Mouse (Mus musculus) liver, embryonic 16.5 days (tissue): ENCODE measurements around the gene Dennd1b. TPM values are rescaled to one million over a fixed set of nuclear protein-coding genes. Genes with fewer than 3 reads are reported as not detected.

Experiments used
- ATAC-seq: fragments of 200-750 bp; cut with Nextera tagmentation; 2 replicates; pipeline ENCODE4 v1.8.0; 2017; ENCODE audit warnings: low read depth, mild to moderate bottlenecking, moderate number of reproducible peaks, moderate library complexity
- H3K27ac ChIP-seq: fragments of 300-500 bp; sonication (generic); 2 replicates; pipeline ENCODE4 v1.5.1; 2014; ENCODE audit warnings: mild to moderate bottlenecking, low read length
- H3K27me3 ChIP-seq: fragments of 300-500 bp; sonication (generic); 2 replicates; pipeline ENCODE4 v1.6.1; 2014; ENCODE audit warnings: low read depth, low read length, mixed read lengths; ENCODE audit not compliant: control insufficient read depth, insufficient read depth
- H3K36me3 ChIP-seq: fragments of 300-500 bp; sonication (generic); 2 replicates; pipeline ENCODE4 v1.6.1; 2014; ENCODE audit warnings: mild to moderate bottlenecking; ENCODE audit not compliant: control insufficient read depth, insufficient read depth
- H3K4me1 ChIP-seq: fragments of 300-500 bp; sonication (generic); 2 replicates; pipeline ENCODE4 v1.6.1; 2014; ENCODE audit warnings: low read depth, low read length, mixed read lengths; ENCODE audit not compliant: control insufficient read depth
- H3K4me2 ChIP-seq: fragments of 300-500 bp; sonication (generic); 2 replicates; pipeline ENCODE4 v1.6.1; 2014; ENCODE audit warnings: low read depth, low read length, mixed read lengths
- H3K4me3 ChIP-seq: fragments of 300-500 bp; sonication (generic); 2 replicates; pipeline ENCODE4 v1.5.1; 2014; ENCODE audit warnings: low read depth, mild to moderate bottlenecking, low read length
- H3K9ac ChIP-seq: fragments of 300-500 bp; sonication (generic); 2 replicates; pipeline ENCODE4 v1.6.1; 2014; ENCODE audit warnings: low read depth, low read length
- H3K9me3 ChIP-seq: fragments of 300-500 bp; sonication (generic); replicated peaks from 2 replicates; pipeline ENCODE4 v1.6.1; 2016; ENCODE audit warnings: low read length; ENCODE audit not compliant: control insufficient read depth
- WGBS: fragments of 180-500 bp; shearing (Covaris S2); extraction: QIAGEN DNeasy Blood & Tissue Kit; methylation state at CpG from one replicate; pipeline ENCODE4 v1.1.7; 2014; ENCODE audit not compliant: insufficient replicate concordance; 5-methylcytosine and 5-hydroxymethylcytosine counted together
- polyA plus RNA-seq: library from polyadenylated mRNA; unstranded; fragments of >200 nt; fragmentation: Nextera tagmentation; extraction: Ambion mirVana; gene quantifications from 2 replicates; pipeline ENCODE4 v1.2.1, GENCODE M21; 2015

The Dennd1b gene
- polyA plus RNA-seq, 1 experiment from 2014 or later = 1.8 TPM

DNA sequence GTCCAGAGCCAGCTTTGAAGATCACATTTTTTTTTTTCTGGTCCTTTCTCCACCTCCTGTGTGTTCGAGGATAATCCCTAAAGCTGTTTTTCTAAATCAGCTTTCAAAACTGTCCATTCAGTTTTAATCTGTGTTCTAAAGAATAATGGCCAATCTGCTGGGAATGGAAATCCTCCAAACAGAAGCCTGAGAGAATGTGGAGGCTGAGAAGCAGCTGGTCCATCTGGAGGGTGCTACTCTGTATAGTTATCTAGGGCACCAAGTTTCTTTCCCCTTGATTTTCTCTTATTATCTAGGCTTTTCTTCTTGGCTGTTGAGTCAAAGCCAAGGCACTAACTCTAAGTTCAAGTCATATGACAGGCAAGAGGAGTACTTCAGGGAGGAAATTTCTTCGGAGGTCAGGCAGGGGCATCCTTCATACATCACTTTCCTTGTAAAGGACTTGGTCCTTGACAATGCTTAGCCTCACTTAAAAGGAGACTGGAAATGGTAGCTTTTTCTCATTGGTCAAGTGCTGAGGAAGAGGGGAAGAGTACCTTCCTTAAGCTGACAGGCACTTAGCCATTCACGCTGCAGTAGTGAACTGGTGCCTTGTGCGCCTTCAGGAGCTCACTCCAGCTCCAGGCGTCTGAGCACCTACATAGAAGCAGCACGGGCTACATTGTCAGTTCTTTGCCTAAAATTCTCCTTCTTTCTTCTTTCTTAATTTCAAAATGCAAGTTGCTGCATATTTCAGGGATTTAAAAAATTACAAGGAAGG lies 32.6 kb downstream of the Dennd1b start:
- Histone ChIP-seq H3K4me3 (no peak overlapping the region), H3K4me1 (no peaks in the 10 kb centered on the region), H3K27ac (no peak overlapping the region), H3K36me3 (no peaks in the 10 kb centered on the region), H3K4me2 (no peak overlapping the region), H3K27me3 (no peaks in the 10 kb centered on the region), H3K9me3 (no peaks in the 10 kb centered on the region), H3K9ac (no peak overlapping the region)
- ATAC-seq = no peak
- 71% methylated on average over 6 of the region's 6 CpGs for WGBS

GRCm38 (mm10) chr1:138996663-138997062 lies 33.4 kb downstream of the Dennd1b start:
- Histone ChIP-seq H3K9me3 (no peaks in the 10 kb centered on the region), H3K9ac (no peak overlapping the region), H3K4me3 (no peak overlapping the region), H3K36me3 (no peaks in the 10 kb centered on the region), H3K4me2 (no peak overlapping the region), H3K4me1 (no peaks in the 10 kb centered on the region), H3K27me3 (no peaks in the 10 kb centered on the region), H3K27ac (no peak overlapping the region)
- ATAC-seq = no peak
- WGBS = 78% methylated on average over 2 of the region's 2 CpGs

DNA sequence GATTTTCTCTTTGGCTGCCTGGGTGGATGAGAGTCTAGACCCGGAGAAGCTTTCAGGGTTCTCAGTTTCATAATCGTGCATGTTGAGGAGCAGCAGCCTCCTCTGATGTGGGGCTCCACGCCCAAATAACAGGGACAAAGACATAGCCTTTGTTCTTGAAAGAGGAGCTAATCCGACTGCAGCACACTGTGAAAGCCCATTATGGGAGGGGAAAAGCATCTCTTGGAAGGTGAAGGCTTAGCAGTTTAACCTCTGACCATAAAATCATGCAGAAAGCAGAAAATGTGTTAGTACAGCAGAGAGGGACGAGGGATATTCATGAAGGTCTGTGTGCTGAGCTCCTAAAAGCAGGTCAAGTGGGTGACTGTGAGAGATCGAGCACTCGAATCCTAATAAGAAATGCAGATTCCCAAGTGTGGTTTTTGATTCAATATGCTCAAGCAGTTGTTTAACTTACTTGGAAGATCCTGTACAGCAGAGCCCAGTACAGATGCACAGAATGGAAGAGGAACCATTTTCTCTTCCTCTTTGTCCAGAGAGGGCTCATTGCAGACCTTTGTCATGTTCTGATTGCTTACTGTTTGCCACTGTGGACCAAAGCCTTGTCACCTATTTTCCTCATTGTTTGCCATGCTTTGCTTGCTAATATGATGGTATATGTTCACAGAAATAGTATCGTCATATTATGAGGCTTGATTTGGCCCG lies 37.6 kb downstream of the Dennd1b start:
- Histone ChIP-seq H3K27ac (no peak overlapping the region), H3K4me3 (no peak overlapping the region), H3K9me3 (no peaks in the 10 kb centered on the region), H3K4me1 (no peaks in the 10 kb centered on the region), H3K27me3 (no peaks in the 10 kb centered on the region), H3K4me2 (no peak overlapping the region), H3K36me3 (no peaks in the 10 kb centered on the region), H3K9ac (no peak overlapping the region)
- 64% methylated on average over 9 of the region's 9 CpGs for WGBS
- no peak for ATAC-seq

DNA sequence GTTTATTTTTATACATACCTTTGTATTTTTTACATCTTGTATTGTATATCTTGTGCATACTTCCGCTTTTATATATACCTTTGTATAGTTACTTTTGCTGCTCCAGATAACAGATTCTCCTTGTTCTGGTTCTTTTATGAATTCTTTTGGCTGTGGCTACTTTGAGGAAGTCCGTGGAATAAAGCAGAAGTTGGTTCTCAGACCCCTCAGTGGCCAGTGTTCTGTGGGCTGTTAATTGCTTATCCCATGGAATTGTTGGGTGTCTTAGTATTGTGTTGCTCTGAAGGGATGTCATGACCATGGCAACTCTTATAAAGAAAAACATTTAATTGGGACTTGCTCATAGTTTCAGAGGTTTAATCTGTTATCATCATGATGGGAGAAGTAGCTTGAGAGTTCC lies 40.3 kb downstream of the Dennd1b start:
- Histone ChIP-seq H3K27me3 (no peaks in the 10 kb centered on the region), H3K36me3 (no peaks in the 10 kb centered on the region), H3K27ac (no peak overlapping the region), H3K9ac (no peak overlapping the region), H3K4me2 (no peak overlapping the region), H3K9me3 (no peaks in the 10 kb centered on the region), H3K4me1 (no peaks in the 10 kb centered on the region), H3K4me3 (no peak overlapping the region)
- ATAC-seq = no peak
- WGBS = 54% methylated on average over 2 of the region's 2 CpGs

- no peak for ATAC-seq
These were observed 42.8 kb downstream of the Dennd1b start for GRCm38 (mm10) chr1:139006000-139006399.

GRCm38 (mm10) chr1:139007475-139007874 lies 44.2 kb downstream of the Dennd1b start:
- WGBS = 59% methylated on average over 3 of the region's 3 CpGs
- no peak overlapping the region for H3K4me3 ChIP-seq
- no peaks in the 10 kb centered on the region for H3K27me3 ChIP-seq
- no peaks in the 10 kb centered on the region for H3K9me3 ChIP-seq
- H3K27ac ChIP-seq = no peak overlapping the region
- no peak overlapping the region for H3K4me2 ChIP-seq
- H3K9ac ChIP-seq = no peak overlapping the region
- no peaks in the 10 kb centered on the region for H3K36me3 ChIP-seq
- ATAC-seq = no peak
- H3K4me1 ChIP-seq = no peaks in the 10 kb centered on the region

More at GRCm38 (mm10) chr1:139006000-139006399, 42.8 kb downstream of the Dennd1b start:
- 68% methylated on average over 1 of the region's 1 CpGs for WGBS
- no peaks in the 10 kb centered on the region for H3K27me3 ChIP-seq
- H3K36me3 ChIP-seq = no peaks in the 10 kb centered on the region
- no peaks in the 10 kb centered on the region for H3K9me3 ChIP-seq
- H3K4me2 ChIP-seq = no peak overlapping the region
- no peak overlapping the region for H3K27ac ChIP-seq
- H3K9ac ChIP-seq = no peak overlapping the region
- H3K4me3 ChIP-seq = no peak overlapping the region
- H3K4me1 ChIP-seq = no peaks in the 10 kb centered on the region

DNA sequence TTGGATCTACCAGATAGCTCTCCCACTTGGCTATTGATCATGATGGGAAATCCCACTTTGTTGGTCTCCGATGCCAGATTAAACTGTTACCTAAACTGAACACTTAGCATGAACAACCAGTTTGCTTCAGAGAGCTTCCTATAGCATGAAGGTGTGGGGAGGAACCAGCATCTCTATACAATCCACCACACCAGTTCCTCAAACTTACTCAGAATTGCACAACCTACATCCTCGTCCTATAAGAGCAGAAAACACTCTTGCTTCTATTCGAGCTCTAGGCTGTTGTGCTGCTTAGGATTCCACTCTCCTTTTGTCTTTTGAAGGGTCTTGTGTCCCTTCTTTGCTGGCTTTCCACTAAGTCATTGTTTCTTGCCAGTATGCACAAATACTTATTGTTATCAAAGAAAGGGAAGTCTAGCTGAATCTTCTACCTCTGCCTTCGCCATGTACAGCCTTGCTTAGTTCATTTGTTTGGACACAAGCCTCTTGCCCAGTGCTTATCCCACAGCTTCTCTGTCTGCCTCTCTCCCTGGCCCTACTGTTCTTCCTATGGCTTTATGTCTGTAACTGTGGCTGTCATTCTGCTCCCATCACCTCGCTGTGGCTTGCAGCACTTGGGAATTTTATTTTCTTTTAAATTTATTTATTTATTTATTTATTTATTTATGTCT lies 52.0 kb downstream of the Dennd1b start:
- WGBS = 48% methylated on average over 5 of the region's 5 CpGs
- no peak for ATAC-seq
- Histone ChIP-seq H3K4me1 (no peaks in the 10 kb centered on the region), H3K27ac (no peak overlapping the region), H3K9ac (no peak overlapping the region), H3K4me3 (no peak overlapping the region), H3K27me3 (no peaks in the 10 kb centered on the region), H3K4me2 (no peak overlapping the region), H3K9me3 (no peaks in the 10 kb centered on the region), H3K36me3 (no peaks in the 10 kb centered on the region)

DNA sequence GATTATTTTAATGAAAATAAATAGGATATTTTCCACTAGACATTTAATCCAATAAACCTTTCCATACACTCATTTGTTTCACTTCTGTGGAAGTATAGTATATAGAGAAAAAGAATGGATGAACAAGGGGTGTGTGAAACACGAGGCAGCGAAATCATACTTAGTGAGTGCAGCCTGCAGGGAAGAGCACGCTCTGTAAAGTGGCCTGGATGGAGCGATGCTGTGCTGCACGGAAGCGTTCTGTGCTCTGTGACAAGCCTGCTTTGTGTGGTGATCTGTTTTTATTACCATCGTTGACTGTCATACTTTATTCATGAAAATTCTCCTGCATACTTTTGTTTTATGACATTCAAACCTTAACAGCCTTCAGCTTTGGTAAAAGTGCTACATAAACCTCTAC lies 58.1 kb downstream of the Dennd1b start:
- H3K4me1 ChIP-seq = no peaks in the 10 kb centered on the region
- H3K4me2 ChIP-seq = no peak overlapping the region
- ATAC-seq = no peak
- H3K27ac ChIP-seq = no peak overlapping the region
- H3K9ac ChIP-seq = no peak overlapping the region
- H3K27me3 ChIP-seq = no peaks in the 10 kb centered on the region
- no peak overlapping the region for H3K4me3 ChIP-seq
- 73% methylated on average over 7 of the region's 7 CpGs for WGBS
- H3K36me3 ChIP-seq = no peaks in the 10 kb centered on the region
- H3K9me3 ChIP-seq = no peaks in the 10 kb centered on the region
